8 mouse cellular contexts compared by ENCODE assay signal in genomic region chr1:36943653-36944052, GRCm38 (mm10). TPM values are rescaled to one million over a fixed set of nuclear protein-coding genes. Genes with fewer than 3 reads are reported as not detected.
DNase-seq lines count a peak whose midpoint lies in the region; ATAC-seq and TF ChIP-seq lines count a peak whose summit lies in the region.

Tmem131 (minus strand) TSS chr1:36943666.

- DNase-seq in layer of hippocampus, adult 2 months (ENCODE audit: low spot score in 2 of 2) = no peak
- no peak for DNase-seq in layer of hippocampus, adult 9-10 months (ENCODE audit: low spot score)
- no peak for DNase-seq in adrenal gland, postnatal 25 days
- no peak for DNase-seq in gastrocnemius, postnatal 14 days
- DNase-seq in left cerebral cortex, postnatal 14 days (ENCODE audit: low spot score in 2 of 2) = peak in 1 of 2 experiments; percentile 28
- DNase-seq in cerebellum, adult 9-10 months = no peak
- DNase-seq in spleen, adult 18-20 months = no peak

- H3K4me3 ChIP-seq in layer of hippocampus, adult 2 months = no peak within 1 kb of the TSS

- intact Hi-C loops in gastrocnemius, postnatal 14 days (cut with DNase I; ENCODE audit: low total_unique reads) = no loop called here
- intact Hi-C loops in left cerebral cortex, postnatal 14 days (cut with DNase I) = no loop called here

- no peak for TF ChIP-seq CTCF in layer of hippocampus, adult 2 months (conservative IDR thresholded peaks at IDR 0.05)

- ATAC-seq in monocyte, adult 5-6 weeks (replicated peaks; ENCODE audit: insufficient number of reproducible peaks, low FRiP score, low TSS enrichment, poor library complexity, severe bottlenecking) = no peak

- H3K27ac ChIP-seq in layer of hippocampus, adult 2 months = no peak within 1 kb of the TSS

RNA-seq across cellular contexts. Expression of gene Tmem131, which starts in this region (rescaled TPM):
- total RNA-seq in layer of hippocampus, adult 2 months (2021) = 10 to 100 TPM; 58.1 to 62.1 TPM
- 48.1 and 50.8 TPM in 2 replicates for total RNA-seq in adrenal gland, postnatal 25 days (2021)
- 10 to 100 TPM; 25.2 to 30.5 TPM for total RNA-seq in gastrocnemius, postnatal 14 days (2021)
- 10 to 100 TPM; 57.2 to 60.2 TPM for total RNA-seq in left cerebral cortex, postnatal 14 days (2021)
- total RNA-seq in monocyte, adult 5-6 weeks (2017) = 29.0 to 54.6 TPM (median 37.3 TPM) in 3 replicates
